Mouse (Mus musculus) urinary bladder, adult 18-20 months (tissue): ENCODE data around the gene Hibadh.
A peak's percentile ranks its signal among the peaks of the same experiment; 100 is the strongest.

Source experiments
- DNase-seq, 2 experiments: peaks; one replicate each; pipeline ENCODE4 v3.0.0; 2022; ENCODE audit warnings: low spot score in 2 of 2, mixed read lengths in 2 of 2

The Hibadh gene

DNA sequence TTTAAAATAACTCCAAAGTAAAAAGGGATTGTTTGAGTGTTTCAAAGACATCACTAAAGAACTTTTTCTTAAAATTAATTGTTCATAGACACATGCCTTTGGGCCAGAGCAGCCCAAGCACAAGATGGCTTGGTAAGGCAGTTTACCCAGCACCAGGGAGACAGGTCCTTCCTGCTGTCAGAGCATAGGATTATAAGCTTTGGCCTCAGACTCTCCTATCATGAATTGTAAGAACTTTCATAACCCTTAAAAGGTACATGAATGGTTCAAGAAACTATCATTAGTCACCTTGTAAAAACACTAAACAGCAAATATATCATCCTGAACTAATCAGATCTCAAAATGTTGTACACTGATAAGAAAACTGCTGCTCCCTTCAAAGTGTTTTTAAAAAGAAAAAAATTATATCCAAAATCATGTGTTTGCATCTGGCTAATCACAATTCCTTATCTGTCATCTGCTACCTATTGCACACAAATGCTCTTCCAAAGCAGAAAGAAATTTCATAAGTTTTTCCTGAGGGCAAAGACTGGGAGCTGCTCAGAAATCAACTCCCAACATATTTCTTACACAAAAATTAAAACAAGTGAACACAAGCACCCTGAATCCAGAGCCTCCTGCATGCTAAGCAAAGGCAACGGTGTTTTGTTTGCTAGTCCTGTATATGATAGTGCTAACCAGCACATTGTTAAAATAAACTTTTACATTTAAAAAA is 1.6 kb downstream of the Hibadh start:
- no peak for DNase-seq

- no peak for DNase-seq
These were observed 2.9 kb downstream of the Hibadh start for GRCm38 (mm10) chr6:52637337-52637736.

- no peak for DNase-seq
These were observed 4.8 kb downstream of the Hibadh start for GRCm38 (mm10) chr6:52635395-52635794.

DNA sequence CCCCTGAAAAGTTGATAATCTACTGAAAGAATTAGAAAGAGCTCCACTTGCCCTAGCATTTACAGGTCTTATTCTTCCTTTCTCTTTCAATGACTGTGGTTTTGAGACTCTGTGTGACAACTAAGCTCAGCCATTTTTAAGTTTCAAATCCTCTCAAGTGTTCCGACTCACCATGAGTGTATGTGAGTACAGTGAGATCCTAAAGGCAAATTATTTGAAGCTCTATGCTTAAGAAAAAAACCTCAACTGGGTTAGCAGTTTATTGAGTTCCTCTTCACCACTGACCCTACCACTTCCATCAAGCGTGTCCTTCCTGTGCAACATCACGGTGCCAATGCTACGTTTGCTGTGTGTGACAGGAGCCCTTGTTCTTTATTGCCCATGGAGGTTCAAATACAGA is 9.6 kb downstream of the Hibadh start:
- no peak for DNase-seq

DNA sequence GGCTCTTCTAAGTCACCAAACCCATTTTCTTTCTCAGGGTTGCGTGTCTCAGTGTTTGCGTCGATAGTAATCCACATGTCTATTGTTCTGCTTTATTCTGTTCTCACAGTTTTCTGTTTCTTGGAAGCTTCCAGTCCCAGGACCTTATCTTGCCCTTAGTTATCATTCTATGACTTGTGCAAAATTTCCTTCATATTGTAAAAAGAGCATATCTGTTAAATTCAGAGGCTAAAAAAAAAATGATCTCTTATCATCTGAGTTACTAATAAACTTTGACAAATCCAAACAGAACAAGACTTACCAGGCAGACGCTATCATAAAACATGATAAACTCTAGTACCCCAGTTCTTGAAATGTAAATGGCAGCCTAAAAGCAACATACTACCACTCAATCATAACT is 11.0 kb downstream of the Hibadh start:
- no peak for DNase-seq

- DNase-seq = no peak
These were observed 13.5 kb downstream of the Hibadh start for GRCm38 (mm10) chr6:52626735-52627134.

GRCm38 (mm10) chr6:52623741-52624140 is 16.4 kb downstream of the Hibadh start:
- DNase-seq = no peak

GRCm38 (mm10) chr6:52621731-52622480 is 18.3 kb downstream of the Hibadh start:
- DNase-seq = no peak

GRCm38 (mm10) chr6:52620090-52620489 is 20.1 kb downstream of the Hibadh start:
- DNase-seq = no peak

GRCm38 (mm10) chr6:52609626-52610352 is 30.4 kb downstream of the Hibadh start:
- DNase-seq = peak; percentile 35 to 71

DNA sequence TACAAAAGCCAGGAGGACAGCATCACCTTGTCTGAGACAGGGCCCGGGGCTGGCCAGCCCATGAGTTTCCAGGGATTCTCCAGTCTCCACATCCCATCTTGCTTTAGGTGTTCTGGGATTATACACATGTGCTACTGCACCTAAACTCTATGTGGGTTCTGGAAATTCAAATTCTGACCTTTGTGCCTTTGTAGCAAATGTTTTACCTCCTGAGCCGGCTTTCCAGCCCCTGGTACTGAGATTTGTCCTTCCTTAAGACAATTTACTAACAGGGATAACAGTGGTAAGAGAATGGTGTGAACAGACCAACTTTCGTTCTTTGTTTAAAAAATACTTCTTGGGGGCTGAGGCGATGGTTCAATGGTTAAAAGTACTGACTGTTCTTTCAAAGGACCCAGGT is 32.1 kb downstream of the Hibadh start:
- no peak for DNase-seq

DNA sequence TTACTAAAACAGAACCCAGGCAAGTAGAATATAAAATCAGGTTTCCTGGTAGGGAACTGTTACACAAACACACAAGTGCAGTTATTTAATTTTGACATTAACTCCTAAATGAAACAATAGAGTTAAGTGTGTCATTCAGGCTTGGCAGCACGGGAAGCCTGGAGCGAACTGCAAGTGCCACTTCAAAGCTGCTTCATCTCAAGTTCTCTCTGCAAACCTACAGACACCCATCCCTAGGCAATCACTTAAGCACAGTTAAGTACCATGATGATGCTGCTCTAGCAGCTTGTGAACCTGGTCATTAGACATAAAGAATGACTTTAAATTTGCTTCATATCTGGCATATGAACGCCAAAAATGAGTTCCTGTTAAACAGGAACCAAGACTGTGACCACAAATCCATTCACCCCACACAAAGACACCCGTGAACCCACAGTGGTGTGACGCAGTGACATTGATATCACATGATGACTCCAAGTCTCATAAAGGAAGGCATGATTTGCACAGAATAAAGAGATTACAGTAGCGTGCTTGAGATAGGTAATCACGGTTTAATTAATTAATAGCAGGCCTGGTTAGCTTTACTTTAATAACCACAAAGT is 33.3 kb downstream of the Hibadh start:
- no peak for DNase-seq

DNA sequence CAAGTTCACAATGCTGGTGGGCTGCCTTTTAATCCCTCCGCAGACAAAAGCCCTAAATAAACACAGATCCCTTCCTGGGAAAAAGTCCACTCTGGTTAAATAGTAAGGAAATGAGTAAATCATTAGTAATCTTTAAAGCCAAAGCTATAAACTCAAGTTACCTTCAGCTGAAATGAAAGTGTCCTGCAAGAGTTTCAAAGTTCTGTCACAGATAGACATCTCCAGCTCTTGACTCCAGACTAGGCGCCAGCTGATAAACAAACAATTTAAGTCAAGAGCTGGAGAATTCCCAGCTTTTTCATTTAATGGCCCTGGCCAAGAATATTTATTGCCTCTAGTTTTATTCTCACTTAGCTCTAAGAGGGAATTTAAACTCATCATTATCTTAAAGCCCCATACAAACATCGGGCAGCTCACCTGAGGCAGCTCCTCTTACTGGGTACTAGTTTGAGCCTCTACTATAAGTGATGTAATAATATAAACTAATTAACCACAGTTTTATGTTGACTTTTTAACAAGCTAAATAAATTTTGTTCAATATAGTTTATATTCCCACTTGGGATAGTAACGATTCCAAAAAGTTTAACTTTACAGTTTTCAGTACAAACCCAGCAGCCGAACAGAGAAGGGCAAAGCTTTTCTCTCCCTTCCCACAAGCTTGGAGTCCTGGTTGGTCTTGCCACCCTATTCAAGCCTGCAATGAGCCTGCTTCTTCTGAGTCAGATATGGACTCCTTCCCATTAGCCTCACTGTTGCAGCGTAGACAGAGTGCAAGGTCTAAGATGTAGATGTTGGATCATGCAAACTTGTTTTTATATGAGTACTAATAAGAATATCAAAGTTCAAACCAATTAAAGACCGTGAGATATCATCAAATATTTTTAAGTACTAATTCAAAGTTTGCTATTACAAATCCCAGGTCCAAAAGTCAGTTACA is 38.2 kb downstream of the Hibadh start:
- DNase-seq = no peak

- DNase-seq = no peak
These were observed 39.1 kb downstream of the Hibadh start for GRCm38 (mm10) chr6:52601117-52601516.

- no peak for DNase-seq
These were observed 45.4 kb downstream of the Hibadh start for GRCm38 (mm10) chr6:52594752-52595151.

GRCm38 (mm10) chr6:52586564-52586963 is 53.6 kb downstream of the Hibadh start:
- no peak for DNase-seq

DNA sequence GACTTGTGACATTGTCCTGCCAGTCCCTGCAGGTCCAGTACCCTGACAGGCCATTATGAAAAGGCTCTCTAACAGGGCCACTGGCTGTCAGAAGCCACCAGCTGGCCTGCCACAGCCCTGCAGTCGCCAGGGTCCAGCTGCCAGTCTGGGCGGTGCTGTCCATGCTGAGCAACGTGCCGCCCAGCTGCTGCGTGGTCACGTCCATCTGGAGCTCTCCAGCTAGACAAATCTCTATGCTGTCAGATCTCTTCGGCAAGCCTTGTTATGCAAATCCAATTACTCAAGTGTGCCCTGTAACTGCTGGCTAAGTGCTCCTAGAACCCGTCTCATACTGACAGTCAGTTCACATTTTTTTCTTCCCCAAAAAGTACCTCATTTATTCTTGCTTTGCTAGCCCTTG is 55.8 kb downstream of the Hibadh start:
- peak in 1 of 2 experiments; percentile 26 for DNase-seq

DNA sequence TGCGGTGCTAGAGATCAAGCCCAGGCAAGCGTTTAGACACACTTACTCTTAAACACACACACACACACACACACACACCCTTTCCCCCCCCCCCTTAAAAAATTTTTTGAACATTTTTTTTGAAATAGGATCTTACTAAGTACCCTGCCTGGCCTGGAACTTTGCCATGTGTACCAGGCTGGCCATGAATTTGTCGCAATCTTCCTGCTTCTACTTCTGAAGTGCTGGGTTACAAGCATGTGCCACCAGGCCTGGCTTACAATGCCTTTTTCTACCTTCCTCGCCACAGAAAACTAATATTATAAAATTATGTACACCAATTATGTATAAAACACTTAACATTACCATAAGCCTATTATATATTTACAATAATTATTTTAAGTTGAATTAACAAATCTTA is 59.1 kb downstream of the Hibadh start:
- DNase-seq = no peak

GRCm38 (mm10) chr6:52578322-52578721 is 61.9 kb downstream of the Hibadh start:
- DNase-seq = no peak

DNA sequence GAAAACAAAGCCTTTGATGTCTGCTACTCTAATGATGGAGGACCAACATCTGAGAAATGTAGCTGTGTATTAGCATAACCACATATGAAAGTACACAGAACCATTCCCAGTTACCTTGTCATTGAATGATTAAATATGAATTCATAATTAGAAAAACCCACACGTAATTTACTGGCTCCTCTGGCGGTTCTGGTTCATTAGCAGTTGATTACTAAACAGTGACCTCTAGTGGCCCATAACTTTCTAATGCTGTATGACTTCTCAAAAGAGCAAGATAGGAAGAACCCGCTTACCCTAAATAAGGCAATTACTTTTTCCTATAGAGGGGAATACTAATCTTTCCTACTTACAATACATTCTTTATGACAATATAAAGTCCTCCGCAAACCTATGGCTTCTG is 62.9 kb downstream of the Hibadh start:
- DNase-seq = no peak

DNA sequence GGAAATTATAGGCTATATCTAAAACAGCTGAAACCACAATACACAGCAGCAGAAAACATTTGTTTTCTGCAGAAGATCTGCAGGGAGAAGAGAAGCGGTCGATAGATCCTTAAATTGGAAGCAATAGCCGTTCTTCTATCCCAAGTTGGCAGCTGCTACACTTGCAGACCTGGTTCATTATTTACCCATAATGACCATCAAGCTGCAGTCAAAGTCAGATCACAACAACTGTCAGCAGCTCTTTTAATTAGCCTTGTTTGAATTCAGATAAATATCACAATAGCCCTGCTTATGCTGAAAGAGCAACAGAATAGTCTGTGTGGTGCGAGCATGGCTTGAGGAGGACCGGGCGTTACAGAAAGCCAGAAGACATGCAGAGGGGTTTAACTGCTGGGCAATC is 71.5 kb downstream of the Hibadh start:
- DNase-seq = no peak
